Mouse (Mus musculus): ENCODE data around the gene Cyp11a1.

- TF ChIP-seq GATA1 (IDR thresholded peaks at IDR 0.05; ENCODE audit: low read length) (no peak), TAL1 (IDR thresholded peaks at IDR 0.05; ENCODE audit: low read length) (no peak)
Measured at GRCm38 (mm10) chr9:57972776-57973439, 33.3 kb upstream of the Cyp11a1 start.

Data from erythroblast, embryonic 14.5 days (primary cell).